Mouse (Mus musculus) forebrain, postnatal 0 days (tissue): ENCODE results near the gene Kif19a. TPM values are rescaled to one million over a fixed set of nuclear protein-coding genes. Genes with fewer than 3 reads are reported as not detected.
A peak's percentile ranks its signal among the peaks of the same experiment; 100 is the strongest.

Experiments
- ATAC-seq: fragments of 200-750 bp; cut with Nextera tagmentation; 2 replicates; pipeline ENCODE4 v1.8.0; 2017; ENCODE audit warnings: mild to moderate bottlenecking, moderate library complexity
- DNase-seq: peaks from one replicate; pipeline ENCODE4 v3.0.0-alpha.2; 2015
- H3K27ac ChIP-seq: fragments of 300-500 bp; sonication (generic); 2 replicates; pipeline ENCODE4 v1.5.1; 2014; ENCODE audit warnings: low read depth, mild to moderate bottlenecking, antibody characterized with exemption, low read length, moderate library complexity, mixed read lengths
- H3K27me3 ChIP-seq: fragments of 300-500 bp; sonication (generic); 2 replicates; pipeline ENCODE4 v1.6.1; 2014; ENCODE audit warnings: mild to moderate bottlenecking, low read length, mixed read lengths; ENCODE audit not compliant: insufficient read depth
- H3K36me3 ChIP-seq: fragments of 300-500 bp; sonication (generic); 2 replicates; pipeline ENCODE4 v1.6.1; 2014; ENCODE audit warnings: mild to moderate bottlenecking, moderate library complexity; ENCODE audit not compliant: insufficient read depth
- H3K4me1 ChIP-seq: fragments of 300-500 bp; sonication (generic); 2 replicates; pipeline ENCODE4 v1.6.1; 2014; ENCODE audit warnings: antibody characterized with exemption; ENCODE audit not compliant: insufficient read depth
- H3K4me2 ChIP-seq: fragments of 300-500 bp; sonication (generic); 2 replicates; pipeline ENCODE4 v1.6.1; 2014; ENCODE audit warnings: low read depth, mild to moderate bottlenecking, moderate library complexity
- H3K4me3 ChIP-seq: fragments of 300-500 bp; sonication (generic); 2 replicates; pipeline ENCODE4 v1.5.1; 2014; ENCODE audit warnings: low read depth, low read length, mixed read lengths
- H3K9ac ChIP-seq: fragments of 300-500 bp; sonication (generic); 2 replicates; pipeline ENCODE4 v1.6.1; 2014; ENCODE audit warnings: mild to moderate bottlenecking
- H3K9me3 ChIP-seq: fragments of 300-500 bp; sonication (generic); 2 replicates; pipeline ENCODE4 v1.6.1; 2016; ENCODE audit warnings: low read length
- CTCF ChIP-seq: sonication (generic); IDR thresholded peaks from 2 replicates; pipeline ENCODE4 v1.5.1; 2016; ENCODE audit warnings: antibody characterized with exemption, control low read depth, low read depth
- WGBS: fragments of 180-500 bp; shearing (Covaris S2); extraction: QIAGEN DNeasy Blood & Tissue Kit; methylation state at CpG from one replicate; pipeline ENCODE4 v1.1.7; 2014; 5-methylcytosine and 5-hydroxymethylcytosine counted together
- polyA plus RNA-seq: library from polyadenylated mRNA; unstranded; fragments of >200 nt; fragmentation: Nextera tagmentation; extraction: Ambion mirVana; gene quantifications from 2 replicates; pipeline ENCODE4 v1.2.1, GENCODE M21; 2015
- total RNA-seq: library from RNA; depleted of rRNA; stranded (reverse); fragments of >200 nt; gene quantifications from 2 replicates; pipeline ENCODE4 v1.2.3, GENCODE M21; 2014

The Kif19a gene
- total and polyA plus RNA-seq, 2 experiments from 2014 or later = 0.57 to 3.2 TPM

- Histone ChIP-seq H3K9ac (peak overlapping the region; percentile 41), H3K27me3 (no peaks in the 10 kb centered on the region), H3K4me2 (peak overlapping the region; percentile 49), H3K36me3 (no peaks in the 10 kb centered on the region), H3K4me1 (peaks cover 31% of the 10 kb centered on the region), H3K27ac (peak overlapping the region; percentile 95), H3K9me3 (no peaks in the 10 kb centered on the region), H3K4me3 (peak overlapping the region; percentile 24)
- peak; percentile 26 for TF ChIP-seq CTCF
- DNase-seq (peak; percentile 94), ATAC-seq (peak; percentile 87)
- under 1% methylated on average over 7 of the region's 7 CpGs for WGBS
Measured at GRCm38 (mm10) chr11:114795231-114795746, 30.1 kb downstream of the Kif19a start.

GRCm38 (mm10) chr11:114795848-114796322 is 30.7 kb downstream of the Kif19a start, which contains the start of gene Btbd17:
Gene Btbd17, minus strand, starts transcription at chr11:114795945.
- H3K9me3 ChIP-seq = no peaks in the 10 kb centered on the region
- peak within 1 kb of the TSS; percentile 41 for H3K9ac ChIP-seq
- peak within 1 kb of the TSS; percentile 49 for H3K4me2 ChIP-seq
- H3K27ac ChIP-seq = peak within 1 kb of the TSS; percentile 95
- peak within 1 kb of the TSS; percentile 24 for H3K4me3 ChIP-seq
- DNase-seq (peak; percentile 82), ATAC-seq (peak; percentile 77)
- H3K36me3 ChIP-seq = no peaks in the 10 kb centered on the region
- no peaks in the 10 kb centered on the region for H3K27me3 ChIP-seq
- under 1% methylated on average over 4 of the region's 4 CpGs for WGBS
- H3K4me1 ChIP-seq = peaks cover 31% of the 10 kb centered on the region
- no peak for TF ChIP-seq CTCF

DNA sequence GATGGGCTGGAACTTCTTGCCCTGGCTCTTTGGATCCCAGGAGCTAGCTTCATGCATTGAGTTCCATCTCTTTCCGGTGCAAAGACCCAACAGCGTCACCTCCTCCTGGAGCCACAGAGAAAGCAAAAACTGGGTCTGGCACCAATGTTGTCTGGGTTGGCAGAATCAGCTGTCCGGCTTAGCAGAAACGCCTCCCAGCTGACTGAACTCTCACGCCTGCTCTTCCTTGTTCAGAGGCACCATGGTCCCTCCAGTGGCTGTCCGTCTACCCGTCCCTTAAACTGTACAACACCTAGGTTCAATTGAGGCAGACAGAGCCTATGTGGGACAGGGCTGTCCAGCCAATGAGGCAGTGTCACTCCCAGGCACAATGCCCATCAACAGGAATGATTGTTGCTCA is 32.0 kb downstream of the Kif19a start:
- no peak overlapping the region for H3K9ac ChIP-seq
- no peak for TF ChIP-seq CTCF
- no peaks in the 10 kb centered on the region for H3K36me3 ChIP-seq
- DNase-seq (no peak), ATAC-seq (no peak)
- H3K4me3 ChIP-seq = no peak overlapping the region
- no peak overlapping the region for H3K4me2 ChIP-seq
- H3K27me3 ChIP-seq = no peaks in the 10 kb centered on the region
- H3K27ac ChIP-seq = peak overlapping the region; percentile 95; the same call in 1 of the 2 replicates
- no peaks in the 10 kb centered on the region for H3K9me3 ChIP-seq
- peaks cover 31% of the 10 kb centered on the region for H3K4me1 ChIP-seq
- 76% methylated on average over 7 of the region's 7 CpGs for WGBS

- TF ChIP-seq CTCF = no peak
- ATAC-seq (no peak), DNase-seq (no peak)
- H3K27ac ChIP-seq = no peak overlapping the region
- no peaks in the 10 kb centered on the region for H3K36me3 ChIP-seq
- peaks cover 27% of the 10 kb centered on the region for H3K4me1 ChIP-seq
- H3K4me3 ChIP-seq = no peak overlapping the region
- no peak overlapping the region for H3K9ac ChIP-seq
- H3K4me2 ChIP-seq = no peak overlapping the region
- no peaks in the 10 kb centered on the region for H3K27me3 ChIP-seq
- WGBS = 86% methylated on average over 3 of the region's 3 CpGs
- no peaks in the 10 kb centered on the region for H3K9me3 ChIP-seq
Measured at GRCm38 (mm10) chr11:114797981-114798380, 32.8 kb downstream of the Kif19a start.

- Histone ChIP-seq H3K4me1 (peaks cover 21% of the 10 kb centered on the region), H3K27ac (no peak within 1 kb of the TSS), H3K4me2 (no peak within 1 kb of the TSS), H3K36me3 (no peaks in the 10 kb centered on the region), H3K9me3 (no peaks in the 10 kb centered on the region), H3K27me3 (no peaks in the 10 kb centered on the region), H3K9ac (no peak within 1 kb of the TSS), H3K4me3 (no peak within 1 kb of the TSS)
- TF ChIP-seq CTCF = no peak
- WGBS = 96% methylated on average over 3 of the region's 3 CpGs
- no peak for DNase-seq
- ATAC-seq = no peak
Measured at GRCm38 (mm10) chr11:114798624-114799023, 33.4 kb downstream of the Kif19a start, which contains the start of gene Gpr142. Gene Gpr142, plus strand, starts transcription at chr11:114798924.

GRCm38 (mm10) chr11:114801906-114802305 is 36.7 kb downstream of the Kif19a start:
- no peak overlapping the region for H3K9ac ChIP-seq
- ATAC-seq (no peak), DNase-seq (no peak)
- no peak overlapping the region for H3K4me3 ChIP-seq
- no peak for TF ChIP-seq CTCF
- no peaks in the 10 kb centered on the region for H3K27me3 ChIP-seq
- H3K4me1 ChIP-seq = no peaks in the 10 kb centered on the region
- H3K9me3 ChIP-seq = no peaks in the 10 kb centered on the region
- H3K27ac ChIP-seq = no peak overlapping the region
- 89% methylated on average over 1 of the region's 1 CpGs for WGBS
- H3K36me3 ChIP-seq = no peaks in the 10 kb centered on the region
- no peak overlapping the region for H3K4me2 ChIP-seq

DNA sequence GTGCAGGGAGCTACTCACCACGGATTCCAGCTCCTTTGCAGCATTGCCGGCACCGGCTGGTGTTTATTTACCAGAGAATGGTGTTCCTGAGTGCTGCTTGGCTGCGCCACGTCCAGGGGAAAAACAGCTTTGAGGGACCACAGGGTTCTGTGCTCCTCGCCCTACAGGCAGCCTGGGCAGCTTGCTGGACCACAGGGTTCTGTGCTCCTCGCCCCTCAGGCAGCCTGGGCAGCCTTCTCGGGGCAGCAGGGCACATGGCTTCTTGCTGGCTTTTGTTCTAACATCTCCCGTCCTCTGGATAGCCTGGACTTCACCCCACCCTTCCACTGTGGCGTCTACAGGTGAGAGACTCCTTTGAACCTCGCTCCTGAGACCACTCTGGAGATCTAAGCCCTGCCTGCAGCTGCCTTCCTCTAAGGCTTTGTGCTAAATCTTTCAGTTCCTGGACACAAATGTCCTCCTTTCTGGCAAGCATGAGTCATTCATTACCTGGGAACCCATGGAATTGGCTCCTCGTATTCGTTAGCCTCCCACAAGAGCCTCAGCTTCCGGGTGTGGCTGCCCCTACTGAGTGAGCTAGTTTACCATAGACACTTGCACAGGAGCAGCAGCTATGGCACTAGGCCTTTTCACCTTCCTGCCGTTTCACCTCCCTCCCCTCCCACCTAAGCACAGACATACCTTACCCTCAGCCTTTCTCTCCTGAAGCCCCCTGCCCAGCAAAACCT is 37.5 kb downstream of the Kif19a start:
- ATAC-seq (no peak), DNase-seq (no peak)
- Histone ChIP-seq H3K4me3 (no peak overlapping the region), H3K4me1 (no peaks in the 10 kb centered on the region), H3K9ac (no peak overlapping the region), H3K9me3 (no peaks in the 10 kb centered on the region), H3K27ac (no peak overlapping the region), H3K4me2 (no peak overlapping the region), H3K27me3 (no peaks in the 10 kb centered on the region), H3K36me3 (no peaks in the 10 kb centered on the region)
- no peak for TF ChIP-seq CTCF
- 67% methylated on average over 15 of the region's 15 CpGs for WGBS
